Mouse (Mus musculus) embryonic facial prominence, embryonic 12.5 days (tissue): ENCODE results near the gene Gm21988. TPM values are rescaled to one million over a fixed set of nuclear protein-coding genes. Genes with fewer than 3 reads are reported as not detected.

Experiments
- ATAC-seq: fragments of 200-750 bp; cut with Nextera tagmentation; 2 replicates; pipeline ENCODE4 v1.8.0; 2017; ENCODE audit not compliant: insufficient number of reproducible peaks, insufficient read depth, low FRiP score, low TSS enrichment
- H3K27ac ChIP-seq: fragments of 300-500 bp; sonication (generic); 2 replicates; pipeline ENCODE4 v1.5.1; 2016; ENCODE audit warnings: mild to moderate bottlenecking
- H3K27me3 ChIP-seq: fragments of 300-500 bp; sonication (generic); 2 replicates; pipeline ENCODE4 v1.6.1; 2016; ENCODE audit warnings: mild to moderate bottlenecking, moderate library complexity
- H3K36me3 ChIP-seq: fragments of 300-500 bp; sonication (generic); 2 replicates; pipeline ENCODE4 v1.6.1; 2016; ENCODE audit warnings: mild to moderate bottlenecking
- H3K4me1 ChIP-seq: fragments of 300-500 bp; sonication (generic); 2 replicates; pipeline ENCODE4 v1.6.1; 2016
- H3K4me2 ChIP-seq: fragments of 300-500 bp; sonication (generic); replicated peaks from 2 replicates; pipeline ENCODE4 v1.6.1; 2016; ENCODE audit warnings: mild to moderate bottlenecking, moderate library complexity
- H3K4me3 ChIP-seq: fragments of 300-500 bp; sonication (generic); 2 replicates; pipeline ENCODE4 v1.5.1; 2016; ENCODE audit warnings: mild to moderate bottlenecking
- H3K9ac ChIP-seq: fragments of 300-500 bp; sonication (generic); 2 replicates; pipeline ENCODE4 v1.6.1; 2016; ENCODE audit warnings: mild to moderate bottlenecking, moderate library complexity
- H3K9me3 ChIP-seq: fragments of 300-500 bp; sonication (generic); 2 replicates; pipeline ENCODE4 v1.6.1; 2016; ENCODE audit warnings: mild to moderate bottlenecking, moderate library complexity
- WGBS: fragments of 180-500 bp; shearing (Covaris S2); methylation state at CpG from one replicate; pipeline ENCODE4 v1.1.7; 2016; 5-methylcytosine and 5-hydroxymethylcytosine counted together
- polyA plus RNA-seq: library from polyadenylated mRNA; unstranded; fragments of >200 nt; fragmentation: Nextera tagmentation; extraction: Ambion mirVana; gene quantifications from 2 replicates; pipeline ENCODE4 v1.2.1, GENCODE M21; 2016

Gene Gm21988
- polyA plus RNA-seq, 1 experiment from 2014 or later: 13.2 TPM

DNA sequence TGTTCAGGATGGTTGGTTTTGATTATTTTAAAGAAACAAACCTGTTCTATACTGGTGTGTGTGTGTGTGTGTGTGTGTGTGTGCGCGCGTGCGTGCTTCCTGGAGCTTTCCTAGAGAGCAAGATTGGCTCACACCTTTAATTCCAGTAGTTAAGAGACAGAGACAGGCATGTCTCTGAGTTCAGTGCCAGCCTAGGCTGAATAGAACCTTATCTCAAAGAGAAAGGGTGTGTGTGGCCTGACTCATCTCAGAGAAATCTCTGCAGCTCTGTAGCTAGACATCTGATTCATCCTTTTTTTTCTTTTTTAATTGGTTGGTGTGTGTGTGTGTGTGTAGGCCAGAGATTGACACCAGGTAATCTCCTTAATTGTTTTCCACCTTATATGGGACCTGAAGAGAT, 19.4 kb upstream of the Gm21988 start:
- Histone ChIP-seq H3K4me2 (no peak overlapping the region), H3K4me1 (peaks cover 4% of the 10 kb centered on the region; the same call in 1 of the 2 replicates), H3K9ac (no peak overlapping the region), H3K36me3 (no peaks in the 10 kb centered on the region), H3K9me3 (no peaks in the 10 kb centered on the region), H3K27me3 (peaks cover 26% of the 10 kb centered on the region), H3K27ac (no peak overlapping the region), H3K4me3 (no peak overlapping the region)
- ATAC-seq: no peak
- WGBS: 93% methylated on average over 4 of the region's 4 CpGs

DNA sequence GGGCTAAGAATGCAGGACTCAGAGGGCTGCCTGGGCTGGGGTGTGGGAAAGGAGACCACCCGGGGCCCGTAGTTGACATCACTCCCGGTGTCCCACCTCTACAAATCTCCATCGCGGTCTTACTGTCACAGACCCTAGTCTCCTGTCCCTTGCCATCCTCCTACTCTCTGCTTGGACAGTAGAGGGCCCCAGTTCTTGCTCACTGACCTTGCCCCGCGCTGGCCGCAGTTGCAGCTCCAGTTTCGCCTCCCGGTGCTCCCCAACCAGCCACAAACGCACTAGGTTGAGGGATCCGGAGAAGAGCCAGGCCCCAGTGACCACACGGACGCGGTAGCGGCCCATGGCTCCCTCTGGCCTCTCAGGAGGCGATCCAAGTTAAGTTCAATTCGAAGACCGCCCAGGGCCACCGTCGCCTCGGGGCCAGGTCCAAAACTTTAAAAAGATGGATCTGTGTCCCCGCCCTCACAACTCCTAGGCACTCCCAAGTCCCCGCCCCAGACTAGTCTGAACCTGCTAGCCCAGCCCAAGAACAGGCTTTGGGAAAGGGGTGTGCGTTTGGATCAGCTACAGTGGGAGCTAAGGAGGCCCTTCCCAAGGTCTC, 15.4 kb upstream of the Gm21988 start, which contains the start of gene Alox12:
TSS of gene Alox12 (minus strand) at position 423 of the 601 bp plus-strand sequence.
- no peak for ATAC-seq
- H3K4me3 ChIP-seq: peak within 1 kb of the TSS; percentile 25
- no peaks in the 10 kb centered on the region for H3K36me3 ChIP-seq
- no peaks in the 10 kb centered on the region for H3K9me3 ChIP-seq
- H3K27me3 ChIP-seq: peaks cover 57% of the 10 kb centered on the region
- H3K9ac ChIP-seq: peak within 1 kb of the TSS; percentile 42; the same call in 1 of the 2 replicates
- peaks cover 4% of the 10 kb centered on the region; the same call in 1 of the 2 replicates for H3K4me1 ChIP-seq
- H3K4me2 ChIP-seq: peak within 1 kb of the TSS; percentile 51
- WGBS: 1% methylated on average over 25 of the region's 25 CpGs
- H3K27ac ChIP-seq: no peak within 1 kb of the TSS

DNA sequence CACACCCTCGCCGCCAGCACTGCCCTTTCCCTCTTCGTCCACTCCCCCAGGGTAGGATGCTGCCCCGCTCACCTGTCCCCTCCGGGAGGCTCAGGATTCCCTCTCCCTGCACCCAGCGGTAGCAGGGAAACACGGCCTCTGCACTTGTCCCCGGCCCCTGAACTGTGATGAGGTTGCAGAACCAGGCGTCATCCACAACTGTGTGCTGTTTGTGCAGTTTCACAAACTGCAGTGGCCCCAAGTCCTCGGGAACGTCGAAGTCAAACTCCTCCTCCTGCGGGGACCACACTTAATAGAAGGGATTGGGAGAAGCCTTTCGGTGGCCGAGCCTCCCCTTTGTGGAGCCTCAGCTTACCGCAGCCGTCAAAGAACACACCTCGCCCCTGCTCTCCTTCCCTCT, 14.7 kb upstream of the Gm21988 start:
- no peak for ATAC-seq
- WGBS: 3% methylated on average over 18 of the region's 18 CpGs
- Histone ChIP-seq H3K27ac (no peak overlapping the region), H3K36me3 (no peaks in the 10 kb centered on the region), H3K9me3 (no peaks in the 10 kb centered on the region), H3K9ac (peak overlapping the region; percentile 30; the same call in 1 of the 2 replicates), H3K4me3 (peak overlapping the region; percentile 25), H3K27me3 (peaks cover 57% of the 10 kb centered on the region), H3K4me1 (peaks cover 4% of the 10 kb centered on the region; the same call in 1 of the 2 replicates), H3K4me2 (peak overlapping the region; percentile 51)

DNA sequence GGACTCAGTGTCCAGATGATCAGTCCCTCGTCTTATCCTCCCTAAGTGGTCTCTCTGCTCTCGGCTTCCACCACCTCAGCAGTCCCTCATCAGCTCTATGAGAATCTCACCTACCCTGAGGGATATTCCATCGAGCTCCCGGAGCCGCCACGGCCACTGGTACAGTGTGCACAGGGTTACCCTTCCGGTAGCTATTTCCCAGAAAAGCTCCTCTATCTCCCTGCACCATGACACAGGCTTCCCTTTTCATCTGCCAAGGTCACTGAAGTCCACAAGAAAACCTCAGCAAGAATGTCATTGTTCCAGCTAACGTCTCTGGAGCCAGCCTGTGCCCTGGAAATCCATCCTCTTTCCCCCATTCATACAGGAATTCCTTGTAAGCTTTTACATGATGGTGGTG, 12.2 kb upstream of the Gm21988 start:
- Histone ChIP-seq H3K27ac (no peak overlapping the region), H3K9ac (no peak overlapping the region), H3K9me3 (no peaks in the 10 kb centered on the region), H3K4me3 (no peak overlapping the region), H3K4me2 (no peak overlapping the region), H3K36me3 (no peaks in the 10 kb centered on the region), H3K27me3 (peaks cover 61% of the 10 kb centered on the region), H3K4me1 (peaks cover 4% of the 10 kb centered on the region; the same call in 1 of the 2 replicates)
- WGBS: 77% methylated on average over 8 of the region's 8 CpGs
- no peak for ATAC-seq

DNA sequence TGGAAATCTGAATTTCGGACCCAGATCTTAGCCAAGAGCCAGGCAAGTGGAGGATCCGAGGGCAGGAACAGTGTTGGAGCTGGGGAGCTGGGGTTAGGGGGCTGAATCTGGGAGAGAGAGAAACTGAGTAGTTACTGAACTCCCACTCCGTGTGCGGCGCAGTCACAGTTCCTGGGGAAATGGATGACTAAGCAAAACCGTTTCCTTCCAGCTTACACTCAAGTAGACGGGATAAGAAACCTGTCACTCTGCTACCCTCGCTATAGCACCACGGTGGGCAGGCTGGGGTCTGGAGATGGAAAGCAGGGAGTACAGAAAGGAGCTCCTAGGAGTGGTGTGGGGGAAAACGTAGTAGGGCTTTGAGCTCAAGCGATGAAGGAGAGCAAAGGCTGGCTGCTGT, 10.5 kb upstream of the Gm21988 start:
- no peak overlapping the region for H3K4me2 ChIP-seq
- H3K27ac ChIP-seq: no peak overlapping the region
- no peaks in the 10 kb centered on the region for H3K9me3 ChIP-seq
- no peaks in the 10 kb centered on the region for H3K36me3 ChIP-seq
- peaks cover under 1% of the 10 kb centered on the region; the same call in 1 of the 2 replicates for H3K4me1 ChIP-seq
- peaks cover 46% of the 10 kb centered on the region for H3K27me3 ChIP-seq
- 70% methylated on average over 11 of the region's 11 CpGs for WGBS
- no peak for ATAC-seq
- no peak overlapping the region for H3K9ac ChIP-seq
- H3K4me3 ChIP-seq: no peak overlapping the region

DNA sequence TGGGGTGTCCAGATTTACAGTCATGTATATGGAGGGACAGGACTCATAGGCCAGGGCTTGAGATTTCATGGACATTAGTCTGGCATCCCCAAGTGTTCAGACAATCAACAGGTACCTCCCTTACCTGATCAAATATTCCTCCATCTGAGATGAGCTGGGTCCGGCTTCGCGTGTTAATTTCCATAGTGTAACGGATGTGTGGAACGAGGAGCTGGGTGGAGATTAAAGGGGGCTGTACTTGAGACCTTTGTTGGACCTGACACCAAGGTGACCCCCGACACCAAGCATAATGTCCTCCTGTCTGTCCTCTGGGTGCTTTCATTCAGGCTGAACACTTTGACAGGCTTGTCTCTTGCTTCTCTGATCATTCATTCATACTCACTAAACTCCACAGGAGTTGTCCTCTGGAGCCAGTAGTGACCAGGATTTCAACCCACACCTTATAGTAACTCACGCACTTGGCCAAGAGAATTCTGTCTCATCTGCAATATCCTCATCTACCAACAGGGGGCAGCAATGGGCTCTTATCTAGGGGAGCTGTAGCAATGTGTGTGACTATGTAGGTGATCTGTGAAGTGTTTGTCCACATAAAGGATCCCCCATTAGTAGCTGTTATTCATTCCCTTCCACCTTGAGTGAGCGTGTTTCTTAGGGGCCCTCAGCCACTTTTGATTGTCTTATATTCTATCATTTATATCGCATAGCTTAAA, 7.7 kb upstream of the Gm21988 start:
- Histone ChIP-seq H3K4me3 (no peak overlapping the region), H3K4me2 (no peak overlapping the region), H3K9ac (no peak overlapping the region), H3K27me3 (peaks cover 17% of the 10 kb centered on the region), H3K27ac (no peak overlapping the region), H3K36me3 (no peaks in the 10 kb centered on the region), H3K4me1 (no peaks in the 10 kb centered on the region), H3K9me3 (no peaks in the 10 kb centered on the region)
- WGBS: 46% methylated on average over 9 of the region's 9 CpGs
- ATAC-seq: no peak

DNA sequence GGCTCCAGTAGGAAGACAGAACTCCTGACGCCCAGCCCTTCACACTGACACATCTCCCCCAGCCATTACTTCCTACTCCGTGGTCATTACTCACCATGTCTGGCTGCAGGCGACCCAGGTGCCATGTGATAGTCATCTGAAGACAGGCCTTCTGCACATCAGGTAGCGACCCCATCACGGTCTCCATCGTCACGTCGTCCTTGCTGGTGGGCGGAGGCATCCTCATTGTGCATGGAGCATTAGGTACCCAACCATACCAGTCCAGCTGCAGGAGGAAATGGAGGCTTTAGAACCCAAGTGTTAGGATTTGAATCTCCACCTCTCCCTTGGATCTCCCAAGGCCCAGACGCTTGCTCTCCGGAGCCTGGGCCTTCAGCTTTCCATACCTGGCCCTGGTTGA, 3.0 kb upstream of the Gm21988 start:
- H3K4me1 ChIP-seq: peaks cover 16% of the 10 kb centered on the region
- H3K36me3 ChIP-seq: no peaks in the 10 kb centered on the region
- H3K27ac ChIP-seq: no peak overlapping the region
- 66% methylated on average over 11 of the region's 11 CpGs for WGBS
- no peak for ATAC-seq
- no peaks in the 10 kb centered on the region for H3K27me3 ChIP-seq
- no peak overlapping the region for H3K9ac ChIP-seq
- H3K4me3 ChIP-seq: no peak overlapping the region
- H3K9me3 ChIP-seq: no peaks in the 10 kb centered on the region
- no peak overlapping the region for H3K4me2 ChIP-seq

DNA sequence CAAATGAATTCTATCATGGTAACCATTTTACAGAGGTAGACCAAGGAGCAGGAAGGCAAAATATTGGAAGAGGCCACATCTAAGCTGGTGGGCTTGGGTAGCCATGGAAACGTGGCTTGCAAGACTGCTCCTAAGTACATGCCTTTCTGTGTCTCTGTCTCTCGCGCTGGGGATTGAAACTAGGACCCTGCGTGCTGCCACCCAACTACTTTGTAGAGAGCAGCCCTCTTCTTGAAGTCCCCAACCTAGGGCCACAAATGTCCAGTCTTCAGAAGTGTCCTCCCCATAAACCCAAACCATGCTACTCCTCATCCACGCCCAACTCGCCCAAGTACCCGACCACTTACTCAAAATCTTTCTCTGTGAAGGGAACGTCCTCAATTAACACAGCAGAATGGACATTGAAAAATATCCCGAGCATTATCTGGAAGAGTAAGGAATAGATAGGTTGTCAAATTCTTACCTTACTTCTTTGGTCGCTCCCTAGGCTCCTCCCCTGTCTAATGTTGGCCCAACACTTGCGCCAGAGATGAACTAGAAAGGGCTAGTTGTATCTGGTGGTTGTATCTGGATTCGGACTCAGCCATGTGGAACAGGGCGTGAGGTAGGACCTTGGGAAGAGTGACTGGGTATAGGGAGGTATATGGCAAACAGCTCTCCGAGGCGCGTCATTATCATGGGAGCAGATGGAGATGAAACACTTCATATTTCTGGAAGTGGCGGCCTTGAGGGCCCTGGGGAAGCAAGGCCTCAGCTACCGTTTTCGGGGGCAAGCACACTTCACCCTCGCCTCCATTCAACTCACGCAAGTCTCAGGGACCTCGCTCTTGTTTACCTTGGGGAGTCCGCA, 814 bp downstream of the Gm21988 start:
- peak overlapping the region; percentile 88 for H3K4me3 ChIP-seq
- no peak for ATAC-seq
- H3K27me3 ChIP-seq: no peaks in the 10 kb centered on the region
- 14% methylated on average over 23 of the region's 23 CpGs for WGBS
- peaks cover 19% of the 10 kb centered on the region for H3K36me3 ChIP-seq
- peak overlapping the region; percentile 92 for H3K27ac ChIP-seq
- H3K4me1 ChIP-seq: peaks cover 27% of the 10 kb centered on the region
- no peaks in the 10 kb centered on the region for H3K9me3 ChIP-seq
- H3K9ac ChIP-seq: peak overlapping the region; percentile 81
- H3K4me2 ChIP-seq: peak overlapping the region; percentile 86

DNA sequence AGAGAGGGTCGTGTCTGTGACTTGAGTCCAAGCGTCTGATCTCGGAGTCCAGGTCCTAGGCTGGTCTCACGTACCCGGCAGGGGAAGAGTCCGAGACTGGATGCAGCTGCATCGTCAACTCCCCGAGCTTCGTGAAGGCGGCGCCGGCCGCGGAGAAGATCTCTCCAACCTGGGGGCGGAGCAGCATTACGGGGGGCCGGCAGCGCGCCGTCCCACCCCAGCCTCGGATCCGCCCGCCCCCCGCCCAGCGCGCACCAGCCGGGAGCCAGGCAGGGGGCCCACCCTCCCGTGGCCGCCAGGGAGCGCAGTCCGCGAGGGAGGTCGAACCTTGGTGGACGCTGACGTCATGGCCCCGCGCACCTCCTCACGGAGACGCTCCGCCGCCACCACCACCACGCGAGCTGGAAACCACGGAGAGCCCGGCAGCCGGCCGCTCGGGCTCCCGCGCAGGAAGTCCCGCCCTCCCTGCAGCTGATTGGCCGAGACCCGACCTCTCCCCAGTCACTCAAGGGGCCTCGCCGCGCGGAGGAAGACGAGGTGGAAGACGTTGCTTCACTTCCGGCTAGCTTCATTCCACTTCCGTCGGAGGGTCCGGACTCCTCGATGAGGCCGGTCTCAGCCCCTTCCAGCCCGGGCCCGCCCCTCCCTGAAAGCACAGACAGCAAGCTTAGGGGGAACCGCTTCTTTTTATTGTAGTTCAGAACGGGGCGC, 2.0 kb downstream of the Gm21988 start, which contains the start of gene 0610010K14Rik:
TSS of gene 0610010K14Rik (minus strand) at position 458 of the 711 bp plus-strand sequence.
- Histone ChIP-seq H3K4me1 (peaks cover 37% of the 10 kb centered on the region), H3K4me3 (peak within 1 kb of the TSS; percentile 88), H3K27ac (peak within 1 kb of the TSS; percentile 92), H3K27me3 (no peaks in the 10 kb centered on the region), H3K9ac (peak within 1 kb of the TSS; percentile 81), H3K9me3 (no peaks in the 10 kb centered on the region), H3K36me3 (peaks cover 19% of the 10 kb centered on the region), H3K4me2 (peak within 1 kb of the TSS; percentile 86)
- peak; percentile 82 for ATAC-seq
- WGBS: under 1% methylated on average over 70 of the region's 70 CpGs

DNA sequence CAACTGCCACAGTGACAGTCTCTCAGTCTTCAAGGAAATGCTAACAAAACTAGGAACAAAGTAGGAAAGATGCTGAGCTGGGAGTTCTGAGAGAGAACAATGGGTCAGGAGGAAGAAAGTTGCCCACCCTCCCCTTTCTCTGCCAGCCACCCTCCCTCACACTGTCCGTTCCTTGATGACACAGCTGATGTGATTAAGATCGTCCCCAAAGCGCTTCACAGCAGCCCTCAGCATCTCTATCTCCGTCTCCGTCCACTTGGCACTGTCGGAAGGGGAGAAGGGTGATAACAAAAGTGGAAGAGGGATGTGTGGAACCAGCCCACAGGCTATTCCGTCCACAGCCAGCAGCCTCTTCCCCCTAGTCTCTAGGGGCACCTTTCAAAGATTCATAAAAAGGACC, 2.9 kb downstream of the Gm21988 start:
- Histone ChIP-seq H3K4me2 (peak overlapping the region; percentile 86), H3K36me3 (peaks cover 19% of the 10 kb centered on the region)

More for the DNA sequence above, 2.9 kb downstream of the Gm21988 start:
- WGBS: 45% methylated on average over 7 of the region's 7 CpGs
- Histone ChIP-seq H3K4me1 (peaks cover 39% of the 10 kb centered on the region), H3K9ac (peak overlapping the region; percentile 81), H3K9me3 (no peaks in the 10 kb centered on the region), H3K27ac (peak overlapping the region; percentile 92; the same call in 1 of the 2 replicates), H3K27me3 (no peaks in the 10 kb centered on the region), H3K4me3 (peak overlapping the region; percentile 88)
- no peak for ATAC-seq
